Mouse (Mus musculus): ENCODE measurements around the gene Fam3b. TPM values are rescaled to one million over a fixed set of nuclear protein-coding genes. Genes with fewer than 3 reads are reported as not detected.
A peak's percentile ranks its signal among the peaks of the same experiment; 100 is the strongest.

The Fam3b gene
- polyA plus RNA-seq, 1 experiment from 2014 or later: not detected

- H3K9ac ChIP-seq (replicated peaks; ENCODE audit: low read length): no peak overlapping the region
- no peak overlapping the region for H3K27ac ChIP-seq (replicated peaks; ENCODE audit: low read depth, low read length)
- no peak overlapping the region for H3K4me2 ChIP-seq (ENCODE audit: low read length)
- H3K4me1 ChIP-seq (ENCODE audit: control insufficient read depth, insufficient read depth, low read length): no peaks in the 10 kb centered on the region
- H3K27me3 ChIP-seq (ENCODE audit: control insufficient read depth, insufficient read depth, low read length): no peaks in the 10 kb centered on the region
- ATAC-seq (ENCODE audit: low FRiP score, low TSS enrichment): no peak
- no peak for DNase-seq
- no peak overlapping the region for H3K4me3 ChIP-seq (replicated peaks; ENCODE audit: low read depth, low read length)
- no peaks in the 10 kb centered on the region for H3K36me3 ChIP-seq (ENCODE audit: control insufficient read depth, insufficient read depth, low read length)
- WGBS: 93% methylated on average over 3 of the region's 3 CpGs
- H3K9me3 ChIP-seq (ENCODE audit: control insufficient read depth, low read length): no peaks in the 10 kb centered on the region
These were observed 39.0 kb downstream of the Fam3b start for GRCm38 (mm10) chr16:97475581-97475980.

GRCm38 (mm10) chr16:97474671-97475070, 39.9 kb downstream of the Fam3b start:
- no peaks in the 10 kb centered on the region for H3K9me3 ChIP-seq (ENCODE audit: control insufficient read depth, low read length)
- no peak overlapping the region for H3K4me3 ChIP-seq (replicated peaks; ENCODE audit: low read depth, low read length)
- ATAC-seq (ENCODE audit: low FRiP score, low TSS enrichment) (no peak), DNase-seq (no peak)
- H3K9ac ChIP-seq (replicated peaks; ENCODE audit: low read length): no peak overlapping the region
- no peaks in the 10 kb centered on the region for H3K36me3 ChIP-seq (ENCODE audit: control insufficient read depth, insufficient read depth, low read length)
- H3K4me2 ChIP-seq (ENCODE audit: low read length): no peak overlapping the region
- no peaks in the 10 kb centered on the region for H3K27me3 ChIP-seq (ENCODE audit: control insufficient read depth, insufficient read depth, low read length)
- no peak overlapping the region for H3K27ac ChIP-seq (replicated peaks; ENCODE audit: low read depth, low read length)
- WGBS: 83% methylated on average over 2 of the region's 2 CpGs
- H3K4me1 ChIP-seq (ENCODE audit: control insufficient read depth, insufficient read depth, low read length): no peaks in the 10 kb centered on the region

DNA sequence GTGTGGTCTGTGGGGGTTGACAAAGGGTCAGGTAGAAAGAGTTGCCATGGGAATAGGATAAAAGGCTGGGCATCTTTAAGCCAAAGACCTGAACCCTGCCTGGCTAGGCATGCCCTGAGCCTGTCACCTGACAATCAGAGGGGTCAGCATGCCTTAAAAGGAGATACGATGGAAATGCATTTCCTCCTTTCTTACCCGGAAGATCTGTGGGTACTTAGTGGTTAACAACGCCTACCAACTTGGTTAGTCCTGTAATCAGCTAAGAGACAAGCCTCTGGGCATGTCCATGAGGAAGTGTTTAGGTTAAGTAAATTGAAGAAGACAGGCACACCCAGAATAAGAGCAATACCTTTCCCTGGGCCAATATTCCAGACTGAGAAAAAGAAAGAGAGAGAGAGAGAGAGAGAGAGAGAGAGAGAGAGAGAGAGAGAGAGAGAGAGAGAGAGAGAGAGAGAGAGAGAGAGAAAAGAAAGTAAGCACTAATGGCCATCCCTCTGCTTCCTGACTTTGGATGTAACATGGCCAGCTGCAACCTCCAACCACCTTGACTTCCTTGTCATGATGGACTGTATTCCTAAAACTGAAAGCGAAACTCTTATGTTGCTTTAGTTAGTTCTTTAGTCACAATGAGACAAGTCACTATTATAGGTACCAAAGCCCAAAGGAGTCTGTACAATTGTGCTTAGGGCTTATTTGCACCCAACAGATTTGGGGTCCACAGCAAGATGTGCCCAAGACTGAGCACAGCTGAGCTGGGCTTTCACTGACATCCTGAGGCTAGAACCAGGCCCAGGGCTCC, 46.4 kb downstream of the Fam3b start:
- Histone ChIP-seq H3K27ac (replicated peaks; ENCODE audit: low read depth, low read length) (no peak overlapping the region), H3K4me3 (replicated peaks; ENCODE audit: low read depth, low read length) (no peak overlapping the region), H3K4me2 (ENCODE audit: low read length) (no peak overlapping the region), H3K36me3 (ENCODE audit: control insufficient read depth, insufficient read depth, low read length) (no peaks in the 10 kb centered on the region), H3K27me3 (ENCODE audit: control insufficient read depth, insufficient read depth, low read length) (no peaks in the 10 kb centered on the region), H3K9ac (replicated peaks; ENCODE audit: low read length) (no peak overlapping the region), H3K9me3 (ENCODE audit: control insufficient read depth, low read length) (no peaks in the 10 kb centered on the region), H3K4me1 (ENCODE audit: control insufficient read depth, insufficient read depth, low read length) (no peaks in the 10 kb centered on the region)
- 75% methylated on average over 4 of the region's 4 CpGs for WGBS
- no peak for ATAC-seq (ENCODE audit: low FRiP score, low TSS enrichment)
- DNase-seq: no peak

DNA sequence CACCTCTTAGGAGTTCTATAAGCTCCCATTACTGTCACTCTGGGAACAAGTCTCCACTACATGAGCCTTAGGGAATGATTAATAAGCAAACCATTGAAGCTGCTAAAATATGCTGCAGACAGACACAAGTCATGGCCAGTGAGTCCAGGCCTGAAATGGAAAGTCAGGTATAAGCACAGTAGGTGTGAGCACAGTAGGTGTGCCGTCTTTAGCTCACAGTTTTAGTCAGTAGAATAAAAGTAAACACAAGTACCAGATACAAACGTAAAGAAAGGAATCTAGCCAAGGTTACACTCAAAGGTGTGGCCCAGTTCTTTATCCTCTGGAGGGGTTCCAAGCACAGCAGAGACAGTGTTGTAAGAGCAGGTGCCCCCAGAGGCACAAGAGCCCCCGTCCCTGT, 47.1 kb downstream of the Fam3b start:
- H3K4me3 ChIP-seq (replicated peaks; ENCODE audit: low read depth, low read length): no peak overlapping the region
- ATAC-seq (ENCODE audit: low FRiP score, low TSS enrichment): no peak
- no peak for DNase-seq
- H3K9me3 ChIP-seq (ENCODE audit: control insufficient read depth, low read length): no peaks in the 10 kb centered on the region
- H3K27ac ChIP-seq (replicated peaks; ENCODE audit: low read depth, low read length): no peak overlapping the region
- no peak overlapping the region for H3K9ac ChIP-seq (replicated peaks; ENCODE audit: low read length)
- H3K36me3 ChIP-seq (ENCODE audit: control insufficient read depth, insufficient read depth, low read length): no peaks in the 10 kb centered on the region
- 89% methylated on average over 3 of the region's 3 CpGs for WGBS
- H3K4me2 ChIP-seq (ENCODE audit: low read length): no peak overlapping the region
- peaks cover 5% of the 10 kb centered on the region; the same call in 1 of the 2 replicates for H3K4me1 ChIP-seq (ENCODE audit: control insufficient read depth, insufficient read depth, low read length)
- H3K27me3 ChIP-seq (ENCODE audit: control insufficient read depth, insufficient read depth, low read length): no peaks in the 10 kb centered on the region

DNA sequence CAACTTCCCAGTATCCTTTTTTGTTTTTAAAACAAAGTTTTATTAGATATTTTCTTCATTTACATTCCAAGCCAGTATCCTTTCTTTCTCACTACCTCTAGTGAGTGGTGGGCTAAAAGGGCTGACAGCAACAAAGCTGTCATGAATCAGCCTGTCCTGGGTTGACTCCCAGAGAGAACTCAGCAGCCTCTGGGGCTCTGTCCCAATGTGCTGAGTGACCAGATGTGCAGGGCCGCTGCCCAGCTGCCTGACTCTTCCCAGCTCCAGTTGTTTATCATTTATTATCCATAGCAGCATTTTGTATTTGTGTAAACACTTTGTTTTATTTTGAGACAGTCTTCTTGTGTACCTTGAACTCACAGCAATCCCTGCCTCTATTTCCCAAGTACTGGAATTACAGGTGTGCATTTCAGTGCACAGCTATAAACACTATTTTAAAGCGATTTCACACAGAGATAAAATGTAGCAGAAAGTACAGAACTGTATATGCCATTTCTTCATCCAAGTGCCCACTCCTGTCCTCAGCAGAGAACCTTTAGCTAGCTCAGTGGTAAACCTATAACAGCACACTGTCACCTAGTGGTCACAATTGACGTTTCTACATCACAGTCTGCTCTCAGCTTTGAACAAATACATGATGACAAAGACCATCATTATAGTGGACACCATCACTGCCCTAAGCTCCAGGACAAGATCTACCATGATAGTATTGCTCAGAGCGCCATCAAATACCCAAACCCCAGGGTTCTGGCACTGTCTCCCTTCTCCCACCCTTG, 48.2 kb downstream of the Fam3b start:
- DNase-seq: peak; percentile 50
- 58% methylated on average over 4 of the region's 4 CpGs for WGBS
- Histone ChIP-seq H3K4me3 (replicated peaks; ENCODE audit: low read depth, low read length) (no peak overlapping the region), H3K27ac (replicated peaks; ENCODE audit: low read depth, low read length) (no peak overlapping the region), H3K9ac (replicated peaks; ENCODE audit: low read length) (no peak overlapping the region), H3K4me1 (ENCODE audit: control insufficient read depth, insufficient read depth, low read length) (peaks cover 5% of the 10 kb centered on the region; the same call in 1 of the 2 replicates), H3K27me3 (ENCODE audit: control insufficient read depth, insufficient read depth, low read length) (no peaks in the 10 kb centered on the region), H3K4me2 (ENCODE audit: low read length) (no peak overlapping the region), H3K36me3 (ENCODE audit: control insufficient read depth, insufficient read depth, low read length) (no peaks in the 10 kb centered on the region), H3K9me3 (ENCODE audit: control insufficient read depth, low read length) (no peaks in the 10 kb centered on the region)
- no peak for ATAC-seq (ENCODE audit: low FRiP score, low TSS enrichment)

DNA sequence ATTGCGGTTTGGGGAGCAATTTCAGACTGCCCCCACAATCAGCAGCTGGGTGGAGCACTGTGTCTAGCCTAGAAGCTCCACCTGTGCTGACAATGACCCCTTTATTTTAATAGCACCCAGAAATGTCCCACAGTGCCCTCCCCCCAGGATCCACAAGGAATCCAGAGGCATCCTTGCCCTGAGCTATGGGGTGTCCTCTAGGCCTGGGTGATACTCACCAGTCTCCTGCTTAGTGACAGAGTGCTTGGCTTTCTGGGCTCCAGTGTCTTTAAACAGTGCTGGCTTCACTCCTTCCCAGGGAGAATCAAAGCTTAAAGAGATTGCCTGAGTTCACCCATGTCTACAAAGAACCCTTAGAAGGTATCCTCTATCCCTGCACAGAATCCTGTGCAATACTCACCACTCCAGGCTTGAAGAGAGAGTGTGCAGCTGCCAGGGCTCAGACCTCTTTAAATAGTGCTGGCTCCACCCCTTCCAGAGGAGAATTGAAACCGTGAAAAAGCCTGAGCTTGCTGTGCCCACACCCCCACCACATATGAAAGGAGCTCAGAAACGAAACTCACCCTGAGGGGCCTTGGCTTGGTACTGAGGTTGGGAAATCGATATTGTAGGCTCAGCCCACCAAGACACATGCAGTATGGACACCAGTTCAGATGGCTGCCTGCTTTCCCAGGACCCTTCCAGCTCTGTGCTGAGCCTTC, 52.0 kb downstream of the Fam3b start, which contains the start of gene Mx1:
TSS of gene Mx1 (minus strand) at position 427 of the 701 bp plus-strand sequence.
- H3K9me3 ChIP-seq (ENCODE audit: control insufficient read depth, low read length): no peaks in the 10 kb centered on the region
- DNase-seq (peak; percentile 38), ATAC-seq (ENCODE audit: low FRiP score, low TSS enrichment) (no peak)
- H3K4me1 ChIP-seq (ENCODE audit: control insufficient read depth, insufficient read depth, low read length): peaks cover 5% of the 10 kb centered on the region; the same call in 1 of the 2 replicates
- no peaks in the 10 kb centered on the region for H3K27me3 ChIP-seq (ENCODE audit: control insufficient read depth, insufficient read depth, low read length)
- no peak within 1 kb of the TSS for H3K4me3 ChIP-seq (replicated peaks; ENCODE audit: low read depth, low read length)
- H3K27ac ChIP-seq (replicated peaks; ENCODE audit: low read depth, low read length): no peak within 1 kb of the TSS
- H3K4me2 ChIP-seq (ENCODE audit: low read length): no peak within 1 kb of the TSS
- H3K9ac ChIP-seq (replicated peaks; ENCODE audit: low read length): no peak within 1 kb of the TSS
- H3K36me3 ChIP-seq (ENCODE audit: control insufficient read depth, insufficient read depth, low read length): no peaks in the 10 kb centered on the region
- WGBS: 26% methylated on average over 4 of the region's 4 CpGs

DNA sequence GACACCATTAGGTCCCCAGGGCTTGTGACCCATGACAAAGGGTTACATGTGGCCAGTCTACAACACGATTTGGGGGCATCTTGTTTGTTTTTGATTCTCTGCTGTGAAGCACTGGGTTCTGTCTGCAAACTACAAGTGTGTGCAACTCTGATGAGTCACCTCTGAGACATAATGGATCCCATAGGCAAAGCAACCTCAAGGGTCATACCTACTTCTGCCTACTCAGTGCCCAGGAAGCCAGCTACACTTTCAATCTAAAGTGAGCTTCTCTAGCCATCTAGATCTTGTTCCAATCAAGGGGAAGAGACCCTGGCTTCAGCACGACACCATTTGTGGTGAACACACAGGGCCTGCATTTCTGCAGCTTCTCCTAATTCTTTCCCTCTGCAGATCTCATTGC, 53.3 kb downstream of the Fam3b start:
- Histone ChIP-seq H3K27me3 (ENCODE audit: control insufficient read depth, insufficient read depth, low read length) (no peaks in the 10 kb centered on the region), H3K27ac (replicated peaks; ENCODE audit: low read depth, low read length) (no peak overlapping the region), H3K9me3 (ENCODE audit: control insufficient read depth, low read length) (no peaks in the 10 kb centered on the region), H3K9ac (replicated peaks; ENCODE audit: low read length) (no peak overlapping the region), H3K4me1 (ENCODE audit: control insufficient read depth, insufficient read depth, low read length) (peaks cover 5% of the 10 kb centered on the region; the same call in 1 of the 2 replicates), H3K36me3 (ENCODE audit: control insufficient read depth, insufficient read depth, low read length) (no peaks in the 10 kb centered on the region), H3K4me2 (ENCODE audit: low read length) (no peak overlapping the region), H3K4me3 (replicated peaks; ENCODE audit: low read depth, low read length) (no peak overlapping the region)
- 64% methylated on average over 2 of the region's 2 CpGs for WGBS
- ATAC-seq (ENCODE audit: low FRiP score, low TSS enrichment) (no peak), DNase-seq (no peak)

DNA sequence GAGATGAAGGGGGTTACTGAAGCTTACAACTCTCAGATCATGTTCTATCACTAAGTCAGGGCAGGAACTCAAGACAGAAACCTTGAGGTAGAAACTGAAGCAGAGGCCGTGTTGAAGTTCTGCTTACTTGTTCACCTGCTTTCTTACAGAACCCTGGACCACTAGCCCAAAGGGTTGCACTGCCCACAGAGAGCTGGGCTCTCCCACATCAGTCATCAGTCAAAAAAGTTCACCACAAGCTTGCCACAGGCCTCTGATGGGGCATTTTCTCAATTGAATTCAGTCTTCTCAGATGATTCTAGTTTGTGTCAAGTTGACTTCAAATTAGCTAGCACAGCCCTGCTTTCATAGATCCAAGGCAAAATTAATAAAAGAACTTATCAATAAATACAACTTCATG, 54.8 kb downstream of the Fam3b start:
- H3K27ac ChIP-seq (replicated peaks; ENCODE audit: low read depth, low read length): no peak overlapping the region
- no peak overlapping the region for H3K9ac ChIP-seq (replicated peaks; ENCODE audit: low read length)
- peaks cover 5% of the 10 kb centered on the region; the same call in 1 of the 2 replicates for H3K4me1 ChIP-seq (ENCODE audit: control insufficient read depth, insufficient read depth, low read length)
- no peaks in the 10 kb centered on the region for H3K9me3 ChIP-seq (ENCODE audit: control insufficient read depth, low read length)
- ATAC-seq (ENCODE audit: low FRiP score, low TSS enrichment): no peak
- H3K4me2 ChIP-seq (ENCODE audit: low read length): no peak overlapping the region
- 87% methylated on average over 1 of the region's 1 CpGs for WGBS
- no peaks in the 10 kb centered on the region for H3K36me3 ChIP-seq (ENCODE audit: control insufficient read depth, insufficient read depth, low read length)
- no peak for DNase-seq
- no peaks in the 10 kb centered on the region for H3K27me3 ChIP-seq (ENCODE audit: control insufficient read depth, insufficient read depth, low read length)
- H3K4me3 ChIP-seq (replicated peaks; ENCODE audit: low read depth, low read length): no peak overlapping the region

Data from midbrain, embryonic 14.5 days (tissue).